Mouse (Mus musculus) monocyte, adult 2 months (primary cell): ENCODE measurements around the gene Nsrp1.

Experiments used
- DNase-seq, 2 experiments: peaks; one replicate each; pipeline ENCODE4 v3.0.0; 2022; ENCODE audit warnings: low spot score in 2 of 2, low read depth in 1 of 2

Gene Nsrp1

GRCm38 (mm10) chr11:77061951-77062350, 16.3 kb downstream of the Nsrp1 start:
- DNase-seq = no peak

GRCm38 (mm10) chr11:77042816-77043215, 35.4 kb downstream of the Nsrp1 start:
- DNase-seq = no peak

DNA sequence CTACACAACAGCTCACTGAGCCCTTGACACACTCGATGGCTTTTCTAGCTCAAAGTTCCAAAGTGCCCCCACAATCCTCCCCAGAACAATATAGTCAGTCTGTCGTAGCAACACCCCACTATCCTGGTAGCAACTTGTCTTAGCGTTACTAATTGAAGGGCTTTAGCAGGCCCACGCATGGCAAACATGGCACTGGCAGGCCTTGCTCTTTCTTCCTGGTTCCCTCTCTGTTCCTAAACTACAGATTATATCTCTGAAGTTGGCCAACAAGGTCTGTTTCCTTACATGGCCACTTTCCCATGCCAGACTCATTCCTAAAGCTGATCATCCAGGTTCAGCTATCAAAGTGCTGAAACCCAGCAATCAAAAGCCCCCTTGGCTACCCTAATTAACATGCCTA, 36.3 kb downstream of the Nsrp1 start:
- no peak for DNase-seq

DNA sequence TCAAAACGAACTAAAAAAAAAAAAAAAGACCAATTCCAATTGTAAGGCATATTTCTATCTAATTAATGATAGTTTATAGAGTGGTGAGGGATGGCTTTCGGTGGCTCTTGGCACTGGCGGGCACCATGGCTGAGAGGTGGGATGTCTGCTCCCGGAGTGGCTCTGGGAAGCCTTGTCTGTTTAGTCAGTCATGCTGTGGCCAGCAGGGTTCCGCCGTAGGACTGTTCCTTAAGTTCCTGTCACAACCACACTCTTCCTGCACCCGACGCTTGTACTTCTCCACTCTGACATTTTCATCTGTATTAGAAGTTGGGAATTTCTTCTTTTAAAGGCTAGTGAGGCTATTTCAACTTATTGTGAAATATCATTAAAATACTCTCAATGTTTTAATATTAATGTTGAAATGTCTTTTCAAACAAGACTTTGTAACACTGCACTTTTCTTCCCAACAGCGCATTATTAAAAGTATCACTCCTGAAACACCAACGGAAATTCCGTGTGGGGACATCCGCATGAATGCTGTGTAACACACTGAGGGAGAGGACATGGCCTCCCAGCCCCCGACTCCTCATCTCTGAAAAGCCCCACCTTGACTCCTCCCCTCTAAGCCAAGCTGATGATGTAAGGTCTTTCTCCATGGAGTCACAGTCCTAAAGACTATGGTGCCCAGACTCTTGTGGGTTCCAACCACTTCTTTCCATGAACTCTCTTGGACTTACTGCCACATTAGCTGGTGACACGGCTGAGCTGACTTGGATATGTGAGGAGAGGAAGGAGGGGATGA, 46.9 kb downstream of the Nsrp1 start:
- no peak for DNase-seq

- no peak for DNase-seq
These were observed 50.1 kb downstream of the Nsrp1 start for GRCm38 (mm10) chr11:77028157-77028556.

DNA sequence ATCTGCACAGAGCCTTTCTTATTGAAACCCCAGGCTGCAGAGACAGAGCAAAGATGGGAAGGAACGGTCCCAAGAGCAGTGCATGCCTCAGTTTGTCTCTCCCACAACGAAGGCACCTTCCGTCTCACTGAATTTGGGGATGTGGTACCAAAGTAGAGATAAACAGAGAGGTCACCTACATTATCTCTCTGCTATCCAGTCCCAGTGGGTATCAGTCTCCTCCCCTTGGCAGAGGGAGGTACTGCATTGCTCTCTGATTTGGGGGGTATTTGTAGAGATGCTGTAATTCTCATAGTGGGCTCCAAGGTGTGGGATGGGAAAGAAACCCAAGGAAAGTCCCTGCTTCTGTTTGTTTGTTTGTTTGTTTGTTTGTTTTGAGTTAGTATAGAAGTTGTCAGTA, 51.7 kb downstream of the Nsrp1 start:
- DNase-seq = no peak

DNA sequence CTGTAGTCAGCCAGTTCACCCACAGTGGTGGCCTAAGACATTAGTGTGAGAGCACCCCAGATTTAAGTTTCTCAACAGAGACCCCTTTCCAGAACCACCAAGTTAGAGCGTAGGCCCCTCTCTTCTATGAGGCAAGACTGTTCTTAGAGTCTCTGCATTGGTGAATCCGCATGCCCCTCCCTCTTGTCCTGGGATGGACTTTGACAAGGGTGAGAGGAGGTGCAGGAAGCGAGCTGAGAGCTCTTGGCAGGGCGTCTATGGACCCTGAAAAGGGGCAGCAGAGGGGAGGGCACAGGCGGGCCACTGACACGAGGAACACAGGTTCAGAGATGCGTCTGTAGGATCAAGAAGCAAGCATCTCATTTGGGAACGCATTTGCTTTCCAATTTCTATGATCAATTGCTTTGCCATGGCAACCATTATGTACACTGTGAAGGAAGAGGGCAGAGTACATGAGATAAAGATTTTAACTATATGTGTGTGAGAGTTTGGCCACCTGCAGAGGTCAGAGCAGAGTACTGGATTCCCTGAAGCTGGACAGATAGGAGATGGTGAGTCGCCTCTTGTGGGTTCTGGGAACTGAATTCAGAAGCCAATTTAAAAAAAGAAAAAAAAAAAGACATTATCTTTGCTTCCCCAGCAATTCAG, 56.4 kb downstream of the Nsrp1 start:
- DNase-seq = no peak

DNA sequence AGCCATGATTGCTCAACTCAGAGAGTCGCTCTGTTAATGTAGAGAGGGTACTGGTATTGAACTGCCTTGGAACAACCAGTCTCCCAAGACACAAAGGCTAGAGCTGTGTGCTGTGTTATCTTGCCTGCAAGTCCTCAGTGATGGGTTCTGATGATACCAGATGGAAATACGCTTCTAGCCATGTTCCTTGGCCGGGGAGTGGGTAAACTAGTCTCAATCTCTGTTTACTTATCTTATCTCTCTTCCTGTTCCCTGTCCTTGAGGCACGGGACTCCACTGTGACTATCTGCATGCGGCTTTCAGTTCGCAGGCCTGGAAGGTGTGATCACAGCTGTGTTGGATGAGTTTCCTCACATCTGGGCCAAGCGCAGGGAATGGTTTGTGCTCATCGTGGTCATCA, 58.7 kb downstream of the Nsrp1 start:
- no peak for DNase-seq

DNA sequence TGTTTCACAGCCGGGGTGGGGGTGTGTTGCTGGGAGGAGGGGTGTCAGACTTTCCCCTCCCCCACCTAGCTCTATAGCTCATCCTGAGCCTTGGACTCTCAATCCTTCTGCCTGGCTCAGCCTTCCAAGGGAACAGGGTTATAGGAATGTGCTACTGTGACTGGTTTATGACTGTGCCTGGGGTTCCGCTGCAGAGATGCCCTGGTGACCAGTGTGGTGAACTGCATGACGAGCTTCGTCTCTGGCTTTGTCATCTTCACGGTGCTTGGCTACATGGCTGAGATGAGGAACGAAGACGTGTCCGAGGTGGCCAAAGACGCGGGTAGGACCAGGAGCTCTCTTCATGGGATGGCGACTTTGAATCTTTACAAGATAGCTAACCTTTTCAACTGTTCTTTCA, 60.2 kb downstream of the Nsrp1 start:
- DNase-seq = no peak

GRCm38 (mm10) chr11:77010762-77011475, 67.3 kb downstream of the Nsrp1 start:
- no peak for DNase-seq

- DNase-seq = no peak
These were observed 68.9 kb downstream of the Nsrp1 start for GRCm38 (mm10) chr11:77009069-77010025.

DNA sequence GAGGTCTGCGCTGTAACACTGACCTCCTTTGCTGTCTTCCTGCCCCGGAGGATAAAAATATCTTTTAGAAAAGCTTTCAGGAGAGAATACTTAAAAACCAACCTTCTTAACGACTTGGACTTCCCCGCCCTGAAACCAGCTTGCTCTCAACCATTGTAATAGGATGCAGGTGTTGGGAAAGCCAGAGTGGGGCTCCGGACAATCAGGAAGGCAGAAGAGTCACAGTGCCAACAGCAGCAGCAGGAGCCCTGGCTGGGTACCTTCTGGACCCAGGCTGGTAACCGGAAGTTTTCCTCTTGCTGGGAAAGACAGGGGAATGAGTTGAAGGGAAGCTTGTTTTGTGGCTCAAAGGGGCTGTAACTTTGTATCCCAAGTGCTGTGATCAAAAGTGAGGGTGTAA, 71.6 kb downstream of the Nsrp1 start:
- no peak for DNase-seq

DNA sequence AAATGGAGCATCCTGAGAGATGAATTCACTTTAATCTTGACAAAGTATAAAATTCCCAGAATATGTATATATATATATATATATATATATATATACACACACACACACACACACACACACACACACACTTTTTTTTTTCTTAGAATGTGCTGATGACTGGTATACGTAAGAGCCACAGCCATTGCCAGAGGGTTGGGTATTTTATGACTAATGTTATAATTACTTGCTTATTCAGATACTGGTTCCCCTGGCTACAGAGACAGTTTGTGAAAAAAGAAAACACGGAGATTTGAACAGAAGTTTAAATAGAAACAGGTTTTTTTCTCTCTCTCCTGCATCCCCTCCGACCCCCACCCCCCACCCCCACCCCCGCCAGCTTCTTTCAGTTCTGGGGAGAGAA, 72.4 kb downstream of the Nsrp1 start:
- DNase-seq = no peak

GRCm38 (mm10) chr11:77002361-77002760, 75.9 kb downstream of the Nsrp1 start:
- no peak for DNase-seq

DNA sequence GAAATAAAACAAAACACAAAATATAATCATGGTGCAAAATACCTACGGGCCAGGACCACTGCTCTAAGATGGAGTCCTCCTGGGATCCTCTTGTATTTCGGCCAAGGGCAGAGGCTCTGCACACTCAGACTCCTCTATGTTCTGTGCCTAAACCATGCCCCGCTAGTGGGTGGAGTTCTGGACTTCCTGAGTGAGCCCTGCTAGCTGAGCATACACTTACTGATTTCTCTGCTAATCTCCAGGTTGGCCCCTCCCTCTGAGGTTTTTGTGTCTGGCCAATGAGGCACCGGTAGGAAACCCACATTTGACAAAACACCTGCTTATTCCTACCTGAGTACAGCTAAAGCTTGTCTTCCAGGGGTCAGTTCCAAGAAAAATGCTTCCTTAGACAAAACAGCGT, 77.5 kb downstream of the Nsrp1 start:
- no peak for DNase-seq

DNA sequence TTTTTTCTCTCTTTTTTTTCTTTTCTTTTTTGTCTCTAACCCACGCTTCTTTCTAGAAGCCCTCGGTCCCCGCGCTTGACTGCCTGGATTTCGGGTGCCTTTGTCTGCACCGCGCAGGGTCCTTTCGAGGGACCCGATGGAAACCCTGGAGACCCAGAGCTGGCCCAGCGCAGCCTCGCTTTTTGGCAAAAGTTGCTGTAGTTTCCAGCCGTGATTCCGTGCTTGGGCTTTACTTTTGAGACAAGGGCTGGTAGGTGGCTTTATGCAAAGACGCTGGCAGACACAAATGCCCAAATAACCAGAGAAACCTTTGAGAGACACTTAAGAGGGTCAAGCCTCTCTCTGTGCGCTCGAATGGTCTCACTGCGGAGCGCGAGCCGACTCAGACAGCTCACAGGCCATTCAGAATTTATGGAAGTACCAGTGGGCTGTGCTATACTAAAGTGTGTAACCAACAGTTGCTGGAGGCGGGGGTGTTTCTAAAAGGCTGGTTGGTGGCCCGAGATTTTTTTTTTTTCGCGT, 79.5 kb downstream of the Nsrp1 start:
- no peak for DNase-seq

DNA sequence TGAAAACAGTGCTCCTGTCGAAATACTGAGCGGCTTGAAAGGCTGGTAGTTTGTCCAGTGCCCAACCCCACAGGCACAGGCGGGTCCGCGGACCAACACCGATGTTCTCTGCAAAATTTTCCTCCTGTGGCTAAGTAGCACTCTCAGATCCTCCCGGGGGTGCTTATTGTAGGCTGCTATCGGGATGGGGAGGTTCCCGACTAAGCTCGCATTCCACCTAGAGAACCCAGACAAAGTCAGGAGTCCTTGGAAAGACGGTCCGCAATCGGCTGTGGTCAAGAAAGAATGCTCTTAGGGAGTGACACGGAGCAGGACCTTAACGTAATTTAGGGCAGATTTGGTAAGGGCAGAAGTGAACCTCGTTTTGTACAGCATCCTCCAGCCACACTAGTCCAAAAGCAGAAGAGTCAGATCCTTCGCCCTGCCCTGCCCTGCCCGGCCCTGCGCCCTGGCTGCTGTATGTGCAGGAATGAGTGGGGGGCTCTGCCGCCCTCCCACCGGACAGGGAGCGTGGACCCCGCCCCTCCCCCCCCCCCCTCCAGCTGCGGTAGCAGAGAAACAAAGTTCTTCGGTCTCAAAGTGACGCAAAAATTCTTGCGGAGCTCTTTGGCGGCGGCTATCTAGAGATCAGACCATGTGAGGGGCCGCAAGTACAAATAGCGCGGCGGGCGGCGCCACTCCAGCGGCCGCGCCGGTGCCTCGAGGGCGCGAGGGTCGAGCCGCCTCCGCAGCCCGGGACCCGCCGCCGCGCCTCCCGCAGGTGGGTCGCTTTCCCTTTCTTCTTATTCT, 80.1 kb downstream of the Nsrp1 start, which contains the start of gene Slc6a4:
TSS of gene Slc6a4 (plus strand) at position 688 of the 789 bp plus-strand sequence.
- DNase-seq = no peak

DNA sequence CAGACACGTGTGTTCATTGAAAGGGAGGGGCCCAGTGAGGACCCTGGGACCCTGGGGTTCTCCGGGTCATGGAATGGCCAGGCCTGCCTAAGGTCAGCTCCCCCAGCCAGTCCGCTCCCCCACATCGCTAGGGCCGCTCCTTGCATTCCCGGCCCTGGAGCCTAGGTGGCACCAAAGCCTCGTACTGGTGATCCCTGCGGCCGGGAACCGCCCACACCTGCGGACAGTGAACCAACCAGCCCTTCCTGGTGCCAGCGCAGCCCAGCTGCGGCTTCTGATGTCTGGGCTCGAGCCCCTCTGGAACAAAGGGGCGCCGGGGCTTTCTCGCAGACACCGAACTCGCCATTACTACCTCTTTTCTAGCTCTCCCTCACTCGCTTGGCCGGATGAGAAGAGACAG, 80.9 kb downstream of the Nsrp1 start:
- DNase-seq = peak in 1 of 2 experiments; percentile 22

- DNase-seq = no peak
These were observed 82.1 kb downstream of the Nsrp1 start for GRCm38 (mm10) chr11:76995966-76996672.
